Mouse (Mus musculus) cerebellum, adult 2 months (tissue): ENCODE data around the gene Itm2c. TPM values are rescaled to one million over a fixed set of nuclear protein-coding genes. Genes with fewer than 3 reads are reported as not detected.

Experiments
- DNase-seq, 2 experiments: peaks; one replicate each; pipeline ENCODE4 v3.0.0; 2021
- H3K27ac ChIP-seq: fragments of 200-500 bp; 2 replicates; pipeline ENCODE4 v1.5.1; 2012; ENCODE audit warnings: low read length, control low read depth, inconsistent platforms; ENCODE audit not compliant: insufficient read depth
- H3K27me3 ChIP-seq: fragments of 200-500 bp; 2 replicates; pipeline ENCODE4 v1.6.1; 2012; ENCODE audit warnings: inconsistent platforms, mild to moderate bottlenecking, low read length, moderate library complexity; ENCODE audit not compliant: control insufficient read depth, insufficient read depth
- H3K4me1 ChIP-seq: fragments of 200-500 bp; 2 replicates; pipeline ENCODE4 v1.6.1; 2011; ENCODE audit warnings: low read length; ENCODE audit not compliant: control insufficient read depth, insufficient read depth
- H3K4me3 ChIP-seq: fragments of 200-500 bp; replicated peaks from 2 replicates; pipeline ENCODE3; 2011; ENCODE audit warnings: mild to moderate bottlenecking, low read depth, low read length, control low read depth; ENCODE audit not compliant: insufficient read depth
- CTCF ChIP-seq: fragments of 200-500 bp; IDR thresholded peaks from 2 replicates; pipeline ENCODE4 v1.5.1; 2011; ENCODE audit warnings: low read depth, mild to moderate bottlenecking, control low read depth, low read length, moderate library complexity, borderline replicate concordance; ENCODE audit not compliant: insufficient read depth
- POLR2A ChIP-seq: fragments of 200-500 bp; IDR thresholded peaks from 2 replicates; pipeline ENCODE4 v1.6.1; 2011; ENCODE audit warnings: low read length, control low read depth, borderline replicate concordance; ENCODE audit not compliant: insufficient read depth
- WGBS: fragments of 180-500 bp; shearing (Covaris S2); methylation state at CpG from one replicate; pipeline ENCODE4 v1.1.7; 2018; 5-methylcytosine and 5-hydroxymethylcytosine counted together
- polyA plus RNA-seq: library from polyadenylated mRNA; depleted of rRNA; stranded (reverse); fragments of >200 nt; gene quantifications from 2 replicates; pipeline ENCODE4 v1.2.3, GENCODE M21; 2012

Gene Itm2c
- polyA plus RNA-seq, 1 experiment = 533 TPM

- TF ChIP-seq CTCF (no peak), POLR2A (no peak)
- no peaks in the 10 kb centered on the region for H3K27me3 ChIP-seq
- H3K27ac ChIP-seq = no peak overlapping the region
- WGBS = 56% methylated on average over 7 of the region's 7 CpGs
- no peak overlapping the region for H3K4me3 ChIP-seq
- peaks cover 9% of the 10 kb centered on the region for H3K4me1 ChIP-seq
- DNase-seq = peak in 1 of 2 experiments; percentile 56
Observed at GRCm38 (mm10) chr1:85921725-85922124, 27.6 kb downstream of the Itm2c start.

- WGBS = 26% methylated on average over 7 of the region's 7 CpGs
- TF ChIP-seq CTCF (no peak), POLR2A (no peak)
- peaks cover 9% of the 10 kb centered on the region for H3K4me1 ChIP-seq
- no peaks in the 10 kb centered on the region for H3K27me3 ChIP-seq
- peak in 1 of 2 experiments; percentile 29 for DNase-seq
- no peak overlapping the region for H3K4me3 ChIP-seq
- H3K27ac ChIP-seq = no peak overlapping the region; the same call in 1 of the 2 replicates
Observed at GRCm38 (mm10) chr1:85922127-85922864, 28.2 kb downstream of the Itm2c start.

GRCm38 (mm10) chr1:85922865-85923211 lies 28.8 kb downstream of the Itm2c start:
- TF ChIP-seq POLR2A (no peak), CTCF (no peak)

GRCm38 (mm10) chr1:85925183-85925582 lies 31.1 kb downstream of the Itm2c start:
- TF ChIP-seq POLR2A (no peak), CTCF (no peak)
- no peak for DNase-seq
- Histone ChIP-seq H3K4me3 (no peak overlapping the region), H3K27ac (no peak overlapping the region), H3K27me3 (no peaks in the 10 kb centered on the region), H3K4me1 (peaks cover 11% of the 10 kb centered on the region)
- WGBS = 94% methylated on average over 5 of the region's 5 CpGs

More at GRCm38 (mm10) chr1:85922865-85923211, 28.8 kb downstream of the Itm2c start:
- WGBS = 54% methylated on average over 5 of the region's 5 CpGs
- peaks cover 11% of the 10 kb centered on the region for H3K4me1 ChIP-seq
- no peak for DNase-seq
- H3K27me3 ChIP-seq = no peaks in the 10 kb centered on the region
- no peak overlapping the region for H3K27ac ChIP-seq
- no peak overlapping the region for H3K4me3 ChIP-seq

GRCm38 (mm10) chr1:85928057-85928687 lies 34.1 kb downstream of the Itm2c start, which contains the start of gene 4933407L21Rik:
Gene 4933407L21Rik, plus strand, starts transcription at chr1:85928483.
- 27% methylated on average over 4 of the region's 4 CpGs for WGBS
- peak within 1 kb of the TSS; percentile 68; the same call in 1 of the 2 replicates for H3K27ac ChIP-seq
- H3K4me3 ChIP-seq = no peak within 1 kb of the TSS
- H3K27me3 ChIP-seq = no peaks in the 10 kb centered on the region
- DNase-seq = peak; percentile 11 to 52
- H3K4me1 ChIP-seq = peaks cover 3% of the 10 kb centered on the region; the same call in 1 of the 2 replicates
- no peak for TF ChIP-seq POLR2A
- TF ChIP-seq CTCF = no peak

- TF ChIP-seq POLR2A (no peak), CTCF (no peak)
- Histone ChIP-seq H3K27ac (no peak overlapping the region), H3K4me3 (no peak overlapping the region), H3K4me1 (peaks cover 3% of the 10 kb centered on the region; the same call in 1 of the 2 replicates), H3K27me3 (no peaks in the 10 kb centered on the region)
- peak in 1 of 2 experiments; percentile 5 for DNase-seq
- 40% methylated on average over 4 of the region's 4 CpGs for WGBS
Observed at GRCm38 (mm10) chr1:85928688-85929065, 34.6 kb downstream of the Itm2c start.

GRCm38 (mm10) chr1:85929406-85929805 lies 35.3 kb downstream of the Itm2c start:
- H3K27ac ChIP-seq = no peak overlapping the region
- peak in 1 of 2 experiments; percentile 1 for DNase-seq
- 91% methylated on average over 6 of the region's 6 CpGs for WGBS
- TF ChIP-seq POLR2A (no peak), CTCF (no peak)
- H3K27me3 ChIP-seq = no peaks in the 10 kb centered on the region
- peaks cover 3% of the 10 kb centered on the region; the same call in 1 of the 2 replicates for H3K4me1 ChIP-seq
- no peak overlapping the region for H3K4me3 ChIP-seq
